Mouse (Mus musculus): Measurements from ENCODE around the gene Gpank1. TPM values are rescaled to one million over a fixed set of nuclear protein-coding genes. Genes with fewer than 3 reads are reported as not detected.

Gpank1 gene
- polyA plus RNA-seq, 1 experiment, result 20.9 TPM

DNA sequence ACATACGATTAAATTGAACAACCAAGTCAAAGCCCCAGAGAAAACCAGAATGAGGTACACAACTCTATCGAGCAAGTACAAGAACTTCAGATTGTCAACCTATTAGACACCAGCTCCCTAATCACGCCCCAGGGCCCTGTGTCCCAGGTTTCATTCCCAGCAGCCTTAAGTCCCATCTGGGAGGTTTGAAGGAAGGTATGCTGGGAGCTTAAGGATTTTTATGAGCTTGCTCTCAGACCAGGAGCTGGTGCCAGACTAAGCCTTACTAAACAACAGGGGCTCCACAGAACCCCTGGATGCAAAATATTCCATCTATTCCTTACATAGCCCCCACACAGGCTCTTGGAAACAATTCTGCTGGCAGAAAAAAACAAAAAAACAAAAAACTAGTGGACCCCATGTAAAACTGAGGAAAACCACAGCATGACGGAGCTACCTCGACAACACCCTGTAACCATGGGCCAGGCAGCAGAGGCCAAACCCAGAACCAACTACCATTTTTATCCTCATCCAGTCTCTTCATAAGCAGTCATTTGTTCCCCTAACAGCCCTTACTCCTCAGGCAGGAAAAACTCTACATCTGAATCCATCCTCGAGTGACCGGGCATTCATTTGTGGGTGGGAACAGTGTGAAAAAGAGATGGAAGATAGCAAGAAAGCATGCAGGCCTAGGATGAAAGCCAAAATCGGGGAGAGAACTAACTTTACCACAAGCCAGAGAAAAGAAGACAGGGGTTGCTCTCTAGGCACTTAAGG lies 42.2 kb downstream of the Gpank1 start:
- TF ChIP-seq CTCF (IDR thresholded peaks at IDR 0.05; ENCODE audit: extremely low read depth, insufficient read depth, insufficient read length, insufficient replicate concordance), result no peak
- no peak for TF ChIP-seq POLR2A (IDR thresholded peaks at IDR 0.05; ENCODE audit: low read depth, low read length)
- H3K36me3 ChIP-seq (ENCODE audit: control insufficient read depth, insufficient read depth, low read length), result peaks cover 34% of the 10 kb centered on the region

GRCm38 (mm10) chr17:35164218-35164567 lies 42.9 kb downstream of the Gpank1 start:
- Histone ChIP-seq H3K27me3 (ENCODE audit: control insufficient read depth, insufficient read depth, low read length) (no peaks in the 10 kb centered on the region), H3K4me3 (ENCODE audit: extremely low read depth, insufficient read depth, insufficient read length) (peak overlapping the region; percentile 84), H3K36me3 (ENCODE audit: control insufficient read depth, insufficient read depth, low read length) (peaks cover 28% of the 10 kb centered on the region), H3K27ac (ENCODE audit: insufficient read depth, low read length) (peak overlapping the region; percentile 86), H3K4me1 (ENCODE audit: control insufficient read depth, insufficient read depth, insufficient read length) (peaks cover 9% of the 10 kb centered on the region; the same call in 1 of the 2 replicates)
- 0% methylated on average over 21 of the region's 28 CpGs for WGBS
- DNase-seq (ENCODE audit: low read depth in 1 of 2, low spot score in 2 of 2), result no peak
- TF ChIP-seq POLR2A (IDR thresholded peaks at IDR 0.05; ENCODE audit: low read depth, low read length) (no peak), CTCF (IDR thresholded peaks at IDR 0.05; ENCODE audit: extremely low read depth, insufficient read depth, insufficient read length, insufficient replicate concordance) (no peak)

More for the DNA sequence above, 42.2 kb downstream of the Gpank1 start:
- DNase-seq (ENCODE audit: low read depth in 1 of 2, low spot score in 2 of 2), result no peak
- peaks cover 6% of the 10 kb centered on the region; the same call in 1 of the 2 replicates for H3K4me1 ChIP-seq (ENCODE audit: control insufficient read depth, insufficient read depth, insufficient read length)
- H3K4me3 ChIP-seq (ENCODE audit: extremely low read depth, insufficient read depth, insufficient read length), result peak overlapping the region; percentile 84
- peak overlapping the region; percentile 86; the same call in 1 of the 2 replicates for H3K27ac ChIP-seq (ENCODE audit: insufficient read depth, low read length)
- H3K27me3 ChIP-seq (ENCODE audit: control insufficient read depth, insufficient read depth, low read length), result no peaks in the 10 kb centered on the region
- WGBS, result 8% methylated on average over 8 of the region's 8 CpGs

GRCm38 (mm10) chr17:35164568-35165450 lies 43.6 kb downstream of the Gpank1 start, which contains the start of gene Prrc2a:
Gene Prrc2a (minus strand): TSS chr17:35164897.
- Histone ChIP-seq H3K27me3 (ENCODE audit: control insufficient read depth, insufficient read depth, low read length) (no peaks in the 10 kb centered on the region), H3K36me3 (ENCODE audit: control insufficient read depth, insufficient read depth, low read length) (peaks cover 22% of the 10 kb centered on the region), H3K4me1 (ENCODE audit: control insufficient read depth, insufficient read depth, insufficient read length) (peaks cover 9% of the 10 kb centered on the region; the same call in 1 of the 2 replicates), H3K4me3 (ENCODE audit: extremely low read depth, insufficient read depth, insufficient read length) (peak within 1 kb of the TSS; percentile 90), H3K27ac (ENCODE audit: insufficient read depth, low read length) (peak within 1 kb of the TSS; percentile 100)
- under 1% methylated on average over 72 of the region's 89 CpGs for WGBS
- DNase-seq (ENCODE audit: low read depth in 1 of 2, low spot score in 2 of 2), result peak; percentile 95 to 99
- peak; percentile 78 for TF ChIP-seq POLR2A (IDR thresholded peaks at IDR 0.05; ENCODE audit: low read depth, low read length)
- TF ChIP-seq CTCF (IDR thresholded peaks at IDR 0.05; ENCODE audit: extremely low read depth, insufficient read depth, insufficient read length, insufficient replicate concordance), result no peak

DNA sequence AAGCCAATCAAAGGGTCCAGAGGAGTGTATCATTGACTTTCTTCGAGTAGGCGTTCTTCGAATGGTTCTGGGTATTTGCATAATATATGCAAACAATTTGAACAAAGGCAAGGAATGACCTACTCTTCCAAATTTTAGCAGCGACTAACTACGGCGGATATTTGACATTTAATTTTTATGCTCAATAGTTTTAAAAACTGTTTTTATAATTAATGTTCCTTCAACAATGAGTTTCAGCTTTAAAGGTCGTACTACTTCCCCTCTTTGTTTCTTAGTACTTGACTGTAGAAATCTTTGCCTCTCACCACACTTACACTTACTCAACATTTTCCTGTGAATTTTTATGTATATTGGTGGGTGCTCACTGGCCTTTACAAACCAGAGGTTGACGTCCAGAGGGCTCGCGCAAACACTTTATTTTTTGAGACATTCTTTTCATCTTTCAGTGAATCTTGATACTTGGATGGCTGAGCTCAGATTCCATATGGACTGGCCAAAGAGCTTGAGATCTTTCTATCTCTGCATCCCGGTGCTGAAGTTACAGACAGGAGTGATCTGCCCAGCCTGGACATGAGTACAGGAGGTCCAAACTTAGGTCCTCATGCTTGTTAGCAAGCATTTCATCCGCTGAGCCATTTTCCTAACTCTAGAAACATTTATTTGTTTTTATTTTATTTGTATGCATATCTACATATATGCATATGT lies 44.3 kb downstream of the Gpank1 start:
- no peak for DNase-seq (ENCODE audit: low read depth in 1 of 2, low spot score in 2 of 2)
- Histone ChIP-seq H3K27ac (ENCODE audit: insufficient read depth, low read length) (peak overlapping the region; percentile 100), H3K4me1 (ENCODE audit: control insufficient read depth, insufficient read depth, insufficient read length) (peaks cover 9% of the 10 kb centered on the region; the same call in 1 of the 2 replicates), H3K27me3 (ENCODE audit: control insufficient read depth, insufficient read depth, low read length) (no peaks in the 10 kb centered on the region), H3K36me3 (ENCODE audit: control insufficient read depth, insufficient read depth, low read length) (peaks cover 14% of the 10 kb centered on the region), H3K4me3 (ENCODE audit: extremely low read depth, insufficient read depth, insufficient read length) (peak overlapping the region; percentile 90; the same call in 1 of the 2 replicates)
- 23% methylated on average over 12 of the region's 12 CpGs for WGBS
- TF ChIP-seq CTCF (IDR thresholded peaks at IDR 0.05; ENCODE audit: extremely low read depth, insufficient read depth, insufficient read length, insufficient replicate concordance), result no peak

DNA sequence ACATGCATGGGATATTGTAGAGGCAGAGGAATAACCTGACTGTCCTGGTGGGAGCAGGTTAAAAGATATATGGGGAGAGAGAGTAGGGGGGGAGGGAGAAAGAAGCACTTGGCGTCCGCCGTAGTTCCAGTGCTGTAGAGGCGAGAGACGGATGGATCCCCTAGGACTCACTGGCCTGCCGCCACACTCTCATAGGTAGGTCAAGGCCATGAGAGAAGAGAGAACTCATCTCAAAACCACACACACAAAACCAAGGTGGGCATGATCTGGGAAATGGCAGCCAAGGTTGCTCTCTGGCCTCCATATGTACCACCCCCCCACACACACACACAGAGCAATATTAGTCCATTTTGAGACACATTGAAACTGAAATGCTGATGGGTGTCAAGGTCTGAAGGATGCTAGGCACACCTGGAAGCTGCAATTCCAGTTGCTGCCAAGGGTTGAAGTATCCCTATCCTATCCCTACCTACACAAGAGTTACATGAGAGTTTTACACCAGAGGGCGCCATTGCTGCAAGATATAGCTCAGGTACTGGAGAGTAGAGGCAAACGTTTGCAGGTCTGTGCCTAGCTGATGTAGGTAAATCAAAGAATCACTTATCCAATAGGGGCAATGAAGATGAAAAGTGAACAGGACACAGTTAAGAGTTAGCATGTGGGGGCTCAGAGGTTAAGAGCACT lies 45.2 kb downstream of the Gpank1 start:
- Histone ChIP-seq H3K4me3 (ENCODE audit: extremely low read depth, insufficient read depth, insufficient read length) (no peak overlapping the region), H3K27me3 (ENCODE audit: control insufficient read depth, insufficient read depth, low read length) (no peaks in the 10 kb centered on the region), H3K4me1 (ENCODE audit: control insufficient read depth, insufficient read depth, insufficient read length) (peaks cover 11% of the 10 kb centered on the region; the same call in 1 of the 2 replicates), H3K36me3 (ENCODE audit: control insufficient read depth, insufficient read depth, low read length) (peaks cover 5% of the 10 kb centered on the region), H3K27ac (ENCODE audit: insufficient read depth, low read length) (no peak overlapping the region)
- TF ChIP-seq POLR2A (IDR thresholded peaks at IDR 0.05; ENCODE audit: low read depth, low read length), result no peak
- peak; percentile 44; the same call in 1 of the 2 replicates for TF ChIP-seq CTCF (IDR thresholded peaks at IDR 0.05; ENCODE audit: extremely low read depth, insufficient read depth, insufficient read length, insufficient replicate concordance)
- 72% methylated on average over 8 of the region's 8 CpGs for WGBS
- DNase-seq (ENCODE audit: low read depth in 1 of 2, low spot score in 2 of 2), result peak; percentile 74 to 79

GRCm38 (mm10) chr17:35167794-35168193 lies 46.5 kb downstream of the Gpank1 start:
- no peak for DNase-seq (ENCODE audit: low read depth in 1 of 2, low spot score in 2 of 2)
- WGBS, result 89% methylated on average over 7 of the region's 7 CpGs
- no peak overlapping the region for H3K4me3 ChIP-seq (ENCODE audit: extremely low read depth, insufficient read depth, insufficient read length)
- no peak overlapping the region for H3K27ac ChIP-seq (ENCODE audit: insufficient read depth, low read length)
- no peaks in the 10 kb centered on the region for H3K36me3 ChIP-seq (ENCODE audit: control insufficient read depth, insufficient read depth, low read length)
- peaks cover 22% of the 10 kb centered on the region; the same call in 1 of the 2 replicates for H3K4me1 ChIP-seq (ENCODE audit: control insufficient read depth, insufficient read depth, insufficient read length)
- no peak for TF ChIP-seq CTCF (IDR thresholded peaks at IDR 0.05; ENCODE audit: extremely low read depth, insufficient read depth, insufficient read length, insufficient replicate concordance)
- TF ChIP-seq POLR2A (IDR thresholded peaks at IDR 0.05; ENCODE audit: low read depth, low read length), result no peak
- no peaks in the 10 kb centered on the region for H3K27me3 ChIP-seq (ENCODE audit: control insufficient read depth, insufficient read depth, low read length)
